Mouse (Mus musculus) limb, embryonic 13.5 days (tissue): ENCODE measurements around the gene Ubxn6. TPM values are rescaled to one million over a fixed set of nuclear protein-coding genes. Genes with fewer than 3 reads are reported as not detected.
A peak's percentile ranks its signal among the peaks of the same experiment; 100 is the strongest.

Experiments
- ATAC-seq: fragments of 200-750 bp; cut with Nextera tagmentation; 2 replicates; pipeline ENCODE4 v1.8.0; 2017; ENCODE audit warnings: low read depth, moderate number of reproducible peaks, moderate TSS enrichment; ENCODE audit not compliant: low FRiP score
- H3K27ac ChIP-seq: fragments of 300-500 bp; sonication (generic); 2 replicates; pipeline ENCODE4 v1.5.1; 2015; ENCODE audit warnings: inconsistent platforms, mild to moderate bottlenecking, moderate library complexity
- H3K27me3 ChIP-seq: fragments of 300-500 bp; sonication (generic); 2 replicates; pipeline ENCODE4 v1.6.1; 2015; ENCODE audit warnings: mild to moderate bottlenecking, inconsistent platforms
- H3K36me3 ChIP-seq: fragments of 300-500 bp; sonication (generic); 2 replicates; pipeline ENCODE4 v1.6.1; 2015; ENCODE audit warnings: inconsistent platforms, mild to moderate bottlenecking, moderate library complexity
- H3K4me1 ChIP-seq: fragments of 300-500 bp; sonication (generic); 2 replicates; pipeline ENCODE4 v1.6.1; 2015; ENCODE audit warnings: inconsistent platforms
- H3K4me2 ChIP-seq: fragments of 300-500 bp; sonication (generic); replicated peaks from 2 replicates; pipeline ENCODE4 v1.6.1; 2015; ENCODE audit warnings: inconsistent platforms, mild to moderate bottlenecking, moderate library complexity
- H3K4me3 ChIP-seq: fragments of 300-500 bp; sonication (generic); 2 replicates; pipeline ENCODE4 v1.5.1; 2015; ENCODE audit warnings: moderate library complexity, mild to moderate bottlenecking, inconsistent platforms
- H3K9ac ChIP-seq: fragments of 300-500 bp; sonication (generic); 2 replicates; pipeline ENCODE4 v1.6.1; 2015; ENCODE audit warnings: mild to moderate bottlenecking, inconsistent platforms
- H3K9me3 ChIP-seq: fragments of 300-500 bp; sonication (generic); 2 replicates; pipeline ENCODE4 v1.6.1; 2016; ENCODE audit warnings: inconsistent platforms
- WGBS: fragments of 180-500 bp; shearing (Covaris S2); methylation state at CpG from one replicate; pipeline ENCODE4 v1.1.7; 2015; 5-methylcytosine and 5-hydroxymethylcytosine counted together
- polyA plus RNA-seq: library from polyadenylated mRNA; unstranded; fragments of >200 nt; fragmentation: Nextera tagmentation; extraction: Ambion mirVana; gene quantifications from 2 replicates; pipeline ENCODE4 v1.2.1, GENCODE M21; 2015

Gene Ubxn6
- polyA plus RNA-seq, 1 experiment from 2014 or later: 45.3 TPM

DNA sequence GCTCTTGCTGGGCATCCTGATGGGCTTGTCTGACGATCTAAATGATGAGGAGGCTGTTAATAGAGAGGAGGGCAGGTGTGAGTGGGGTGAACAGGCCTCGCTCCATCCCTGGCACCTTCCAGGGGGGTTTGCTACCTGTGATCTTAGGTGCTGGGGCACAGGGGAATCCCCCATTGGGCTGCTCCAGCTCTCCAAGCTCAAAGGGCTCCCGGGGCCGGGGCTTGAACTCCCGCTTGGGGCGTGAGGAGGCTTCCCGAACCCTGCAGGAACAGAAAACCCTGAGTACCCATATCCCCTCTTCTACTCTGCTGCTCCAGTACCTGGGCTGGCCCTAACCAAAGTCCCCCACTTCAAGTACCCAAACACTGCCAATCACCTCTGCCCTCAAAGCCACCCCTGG lies 57.0 kb downstream of the Ubxn6 start:
- WGBS: 92% methylated on average over 7 of the region's 7 CpGs
- Histone ChIP-seq H3K27ac (no peak overlapping the region), H3K36me3 (peaks cover 86% of the 10 kb centered on the region), H3K4me2 (no peak overlapping the region), H3K9me3 (no peaks in the 10 kb centered on the region), H3K27me3 (no peaks in the 10 kb centered on the region), H3K4me3 (no peak overlapping the region), H3K9ac (0 out of 2 replicates have a peak overlapping the region, but pooled peaks have one; percentile 31), H3K4me1 (0 out of 2 replicates have a peak, but pooled peaks cover 3% of the 10 kb centered on the region)
- ATAC-seq: no peak

Other genes starting within 250 kb of the Ubxn6 start
- 11.0 and 11.3 TPM in 2 replicates for gene Zfp119a, start 196.1 kb downstream of the Ubxn6 start, polyA plus RNA-seq
- 13.9 and 14.3 TPM in 2 replicates for gene Zfp959, start 182.9 kb downstream of the Ubxn6 start, polyA plus RNA-seq
- gene Zfp119b, start 125.5 kb downstream of the Ubxn6 start, polyA plus RNA-seq: 7.0 and 7.6 TPM in 2 replicates
- 1.3 and 1.4 TPM in 2 replicates for gene Ebi3, start 122.4 kb downstream of the Ubxn6 start, polyA plus RNA-seq
- 25.5 and 27.8 TPM in 2 replicates for gene Yju2, start 115.9 kb downstream of the Ubxn6 start, polyA plus RNA-seq
- gene Shd, start 104.6 kb downstream of the Ubxn6 start, polyA plus RNA-seq: 50.4 and 50.7 TPM in 2 replicates
- 36.4 and 39.2 TPM in 2 replicates for gene Fsd1, start 88.5 kb downstream of the Ubxn6 start, polyA plus RNA-seq
- gene Stap2, start 69.4 kb downstream of the Ubxn6 start, polyA plus RNA-seq: 8.1 and 9.2 TPM in 2 replicates
- gene Mpnd, start 69.3 kb downstream of the Ubxn6 start, polyA plus RNA-seq: 108 and 109 TPM in 2 replicates
- 190 and 200 TPM in 2 replicates for gene Sh3gl1, start 38.4 kb downstream of the Ubxn6 start, polyA plus RNA-seq
- 27.4 and 29.0 TPM in 2 replicates for gene Chaf1a, start 34.6 kb downstream of the Ubxn6 start, polyA plus RNA-seq
- 152 and 156 TPM in 2 replicates for gene Hdgfl2, start 4.6 kb upstream of the Ubxn6 start, polyA plus RNA-seq
- 0.03 and 0.04 TPM in 2 replicates for gene Plin4, start 34.8 kb upstream of the Ubxn6 start, polyA plus RNA-seq
- 0.13 TPM in 1 of 2 replicates, not detected in the other for gene Plin5, start 42.6 kb upstream of the Ubxn6 start, polyA plus RNA-seq
- 0.27 and 0.37 TPM in 2 replicates for gene Lrg1, start 47.0 kb upstream of the Ubxn6 start, polyA plus RNA-seq
- 2.5 and 2.6 TPM in 2 replicates for gene Sema6b, start 65.3 kb upstream of the Ubxn6 start, polyA plus RNA-seq
- 11.3 and 12.0 TPM in 2 replicates for gene Tnfaip8l1, start 87.4 kb upstream of the Ubxn6 start, polyA plus RNA-seq
- 98.6 and 102 TPM in 2 replicates for gene Mydgf, start 108.9 kb upstream of the Ubxn6 start, polyA plus RNA-seq
- gene Dpp9, start 143.9 kb upstream of the Ubxn6 start, polyA plus RNA-seq: 34.9 and 39.8 TPM in 2 replicates
- gene Fem1a, start 181.8 kb upstream of the Ubxn6 start, polyA plus RNA-seq: 12.3 and 13.7 TPM in 2 replicates
- 4.4 and 4.6 TPM in 2 replicates for gene Ticam1, start 201.8 kb upstream of the Ubxn6 start, polyA plus RNA-seq
- 78.1 and 80.4 TPM in 2 replicates for gene Plin3, start 217.8 kb upstream of the Ubxn6 start, polyA plus RNA-seq
- gene Arrdc5, start 225.3 kb upstream of the Ubxn6 start, polyA plus RNA-seq: not detected in 2 replicates
- gene Uhrf1, start 228.3 kb upstream of the Ubxn6 start, polyA plus RNA-seq: 136 and 146 TPM in 2 replicates